Mouse (Mus musculus) MEL (cell line): ENCODE measurements around the gene Hat1. TPM values are rescaled to one million over a fixed set of nuclear protein-coding genes. Genes with fewer than 3 reads are reported as not detected.
A peak's percentile ranks its signal among the peaks of the same experiment; 100 is the strongest.

Source experiments
- DNase-seq: peaks from one replicate; pipeline ENCODE4 v3.0.0; 2011; ENCODE audit warnings: low read depth, low spot score
- H3K27ac ChIP-seq: 2 replicates; pipeline ENCODE4 v1.5.1; 2012; ENCODE audit warnings: low read depth, mild to moderate bottlenecking, control low read depth, low read length, moderate library complexity; ENCODE audit not compliant: control insufficient read depth
- H3K27me3 ChIP-seq, 2 experiments: fragments of 150-350 bp in 1 of 2; sonication (generic) in 1 of 2; 2 replicates each; pipeline ENCODE4 v1.6.1; 2012; ENCODE audit warnings: low read length in 2 of 2, mild to moderate bottlenecking in 2 of 2, improper control_type of control experiment in 1 of 2, moderate library complexity in 1 of 2; ENCODE audit not compliant: insufficient read depth in 2 of 2, control insufficient read depth in 1 of 2
- H3K36me3 ChIP-seq, 2 experiments: 2 replicates each; pipeline ENCODE4 v1.6.1; 2012 to 2014; ENCODE audit warnings: low read length in 2 of 2, improper control_type of control experiment in 1 of 2, inconsistent platforms in 1 of 2, mild to moderate bottlenecking in 1 of 2; ENCODE audit not compliant: insufficient read depth in 2 of 2, control insufficient read depth in 1 of 2
- H3K4me1 ChIP-seq, 2 experiments: fragments of 150-350 bp in 1 of 2; sonication (generic) in 1 of 2; 2 replicates each; pipeline ENCODE4 v1.6.1; 2012; ENCODE audit warnings: low read length in 2 of 2, improper control_type of control experiment in 1 of 2, mild to moderate bottlenecking in 1 of 2; ENCODE audit not compliant: insufficient read depth in 2 of 2, control insufficient read depth in 1 of 2
- H3K4me3 ChIP-seq, 2 experiments: fragments of 150-350 bp in 1 of 2; sonication (generic) in 1 of 2; 2 replicates each; pipeline ENCODE4 v1.5.1; 2012; ENCODE audit warnings: low read depth in 2 of 2, low read length in 2 of 2, mild to moderate bottlenecking in 2 of 2, moderate library complexity in 2 of 2, control low read depth in 1 of 2, improper control_type of control experiment in 1 of 2; ENCODE audit not compliant: control insufficient read depth in 1 of 2, insufficient read depth in 1 of 2
- H3K79me2 ChIP-seq: 2 replicates; pipeline ENCODE4 v1.6.1; 2012; ENCODE audit warnings: mild to moderate bottlenecking, low read length, moderate library complexity; ENCODE audit not compliant: control insufficient read depth, poor library complexity, insufficient read depth
- H3K9ac ChIP-seq: 2 replicates; pipeline ENCODE4 v1.6.1; 2012; ENCODE audit warnings: low read depth, mild to moderate bottlenecking, control low read depth, low read length, moderate library complexity; ENCODE audit not compliant: control insufficient read depth, poor library complexity, severe bottlenecking
- H3K9me3 ChIP-seq: fragments of 150-350 bp; sonication (generic); replicated peaks from 2 replicates; pipeline ENCODE4 v1.6.1; 2012; ENCODE audit warnings: mild to moderate bottlenecking, low read length, improper control_type of control experiment, moderate library complexity; ENCODE audit not compliant: insufficient read depth
- BHLHE40 ChIP-seq: IDR thresholded peaks from 2 replicates; pipeline ENCODE4 v1.6.1; 2012; ENCODE audit warnings: low read depth, mild to moderate bottlenecking, inconsistent platforms, low read length, improper control_type of control experiment, borderline replicate concordance
- CHD1 ChIP-seq: IDR thresholded peaks from 2 replicates; pipeline ENCODE4 v1.6.1; 2012; ENCODE audit warnings: low read depth, mild to moderate bottlenecking, inconsistent platforms, low read length, improper control_type of control experiment
- CTCF ChIP-seq, 3 experiments: IDR thresholded peaks in 2 of 3; conservative IDR thresholded peaks in 1 of 3; 2 replicates each; pipeline ENCODE4 v1.5.1; 2011 to 2012; ENCODE audit warnings: low read length in 3 of 3, low read depth in 2 of 3, mild to moderate bottlenecking in 2 of 3, improper control_type of control experiment in 1 of 3, inconsistent platforms in 1 of 3, mixed read lengths in 1 of 3, moderate library complexity in 1 of 3; ENCODE audit not compliant: control insufficient read depth in 1 of 3, insufficient read depth in 1 of 3, poor library complexity in 1 of 3, severe bottlenecking in 1 of 3
- EP300 ChIP-seq, 2 experiments: IDR thresholded peaks; 2 replicates each; pipeline ENCODE4 v1.6.1; 2011; ENCODE audit warnings: improper control_type of control experiment in 2 of 2, low read length in 2 of 2, low read depth in 1 of 2, mild to moderate bottlenecking in 1 of 2
- ETS1 ChIP-seq: IDR thresholded peaks from 2 replicates; pipeline ENCODE4 v1.6.1; 2012; ENCODE audit warnings: low read depth, mild to moderate bottlenecking, inconsistent platforms, low read length, improper control_type of control experiment, moderate library complexity
- GABPA ChIP-seq: IDR thresholded peaks from 2 replicates; pipeline ENCODE4 v1.6.1; 2012; ENCODE audit warnings: low read depth, mild to moderate bottlenecking, inconsistent platforms, low read length, improper control_type of control experiment, moderate library complexity
- JUND ChIP-seq: IDR thresholded peaks from 2 replicates; pipeline ENCODE4 v1.6.1; 2011; ENCODE audit warnings: low read depth, mild to moderate bottlenecking, improper control_type of control experiment, low read length
- KAT2A ChIP-seq: conservative IDR thresholded peaks from 2 replicates; pipeline ENCODE4 v1.6.1; 2012; ENCODE audit warnings: low read depth, low read length, improper control_type of control experiment, inconsistent platforms
- MAFK ChIP-seq: IDR thresholded peaks from 2 replicates; pipeline ENCODE4 v1.6.1; 2011; ENCODE audit warnings: low read depth, mild to moderate bottlenecking, low read length, improper control_type of control experiment, borderline replicate concordance
- MAX ChIP-seq: IDR thresholded peaks from 2 replicates; pipeline ENCODE4 v1.6.1; 2011; ENCODE audit warnings: low read length, improper control_type of control experiment
- POLR2AphosphoS2 ChIP-seq: IDR thresholded peaks from 2 replicates; pipeline ENCODE4 v1.6.1; 2011; ENCODE audit warnings: low read length, improper control_type of control experiment
- POLR2AphosphoS5 ChIP-seq: IDR thresholded peaks from 2 replicates; pipeline ENCODE4 v1.6.1; 2012; ENCODE audit warnings: low read depth, borderline replicate concordance, mild to moderate bottlenecking, inconsistent platforms, low read length, moderate library complexity, mixed read lengths
- RCOR1 ChIP-seq: IDR thresholded peaks from 2 replicates; pipeline ENCODE4 v1.6.1; 2012; ENCODE audit warnings: low read depth, mild to moderate bottlenecking, inconsistent platforms, low read length, improper control_type of control experiment
- SIN3A ChIP-seq: IDR thresholded peaks from 2 replicates; pipeline ENCODE4 v1.6.1; 2012; ENCODE audit warnings: low read length, improper control_type of control experiment, inconsistent platforms
- SMC3 ChIP-seq: IDR thresholded peaks from 2 replicates; pipeline ENCODE4 v1.6.1; 2011; ENCODE audit warnings: low read depth, low read length, improper control_type of control experiment
- TAL1 ChIP-seq: IDR thresholded peaks from 2 replicates; pipeline ENCODE4 v1.6.1; 2012; ENCODE audit warnings: mild to moderate bottlenecking, inconsistent platforms, low read length, moderate library complexity, mixed read lengths
- TCF12 ChIP-seq: IDR thresholded peaks from 2 replicates; pipeline ENCODE4 v1.6.1; 2014; ENCODE audit warnings: low read depth, mild to moderate bottlenecking, inconsistent platforms, low read length, improper control_type of control experiment, moderate library complexity
- USF1 ChIP-seq: IDR thresholded peaks from 2 replicates; pipeline ENCODE4 v1.6.1; 2014; ENCODE audit warnings: low read depth, mild to moderate bottlenecking, inconsistent platforms, low read length, improper control_type of control experiment, moderate library complexity
- USF2 ChIP-seq, 2 experiments: IDR thresholded peaks; 2 replicates each; pipeline ENCODE4 v1.6.1; 2011 to 2012; ENCODE audit warnings: improper control_type of control experiment in 2 of 2, low read length in 2 of 2, borderline replicate concordance in 1 of 2, inconsistent platforms in 1 of 2, low read depth in 1 of 2, mild to moderate bottlenecking in 1 of 2; ENCODE audit not compliant: insufficient read depth in 1 of 2
- ZC3H11A ChIP-seq: IDR thresholded peaks from 2 replicates; pipeline ENCODE4 v1.6.1; 2012; ENCODE audit warnings: low read depth, mild to moderate bottlenecking, inconsistent platforms, low read length, improper control_type of control experiment
- polyA plus RNA-seq, 2 experiments: library from polyadenylated mRNA; stranded (reverse) in 1 of 2; unstranded in 1 of 2; fragments of >175 nt in 1 of 2; fragments of >200 nt in 1 of 2; gene quantifications; 2 replicates each; pipeline versions ENCODE4 v1.2.1 to v1.2.4; 2012; ENCODE audit warnings: low replicate concordance in 2 of 2, low read depth in 1 of 2; ENCODE audit not compliant: insufficient read length in 2 of 2, insufficient read depth in 1 of 2, missing spikeins in 1 of 2
- total RNA-seq: library from RNA; depleted of rRNA; stranded (reverse); fragments of 300-350 nt; gene quantifications from 2 replicates; pipeline ENCODE4 v1.2.3, GENCODE M21; 2012

Hat1 gene
- total and polyA plus RNA-seq, 3 experiments = 167 TPM; not detected in 1

DNA sequence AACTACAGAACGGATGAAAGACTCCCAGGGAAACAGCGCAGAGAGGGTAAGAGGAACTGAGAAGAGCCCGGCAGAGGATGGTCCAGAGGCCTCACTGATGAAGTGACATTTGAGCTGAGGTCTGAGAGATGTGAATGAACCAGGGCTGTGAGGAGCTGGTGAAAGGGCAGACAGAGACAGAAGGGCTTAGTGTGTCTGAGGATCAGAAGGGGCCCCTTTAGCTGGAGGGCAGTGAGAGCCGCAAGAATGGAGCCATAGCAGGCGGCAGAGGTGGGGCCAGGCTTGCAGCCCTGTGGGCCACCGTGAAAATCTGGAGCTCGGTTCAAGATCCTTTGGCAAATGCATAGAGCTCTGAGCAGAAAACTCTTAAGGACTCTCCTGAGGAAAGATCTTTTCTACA, 91.2 kb downstream of the Hat1 start:
- no peak for DNase-seq
- Histone ChIP-seq H3K27ac (no peak overlapping the region), H3K27me3 (no peaks in the 10 kb centered on the region), H3K79me2 (no peaks in the 10 kb centered on the region), H3K9ac (no peak overlapping the region), H3K36me3 (peaks cover 0 to 6% of the 10 kb centered on the region in 2 experiments; a peak in 2 of 4 replicates), H3K9me3 (no peaks in the 10 kb centered on the region)
- no peak for TF ChIP-seq ZC3H11A
- TF ChIP-seq USF2 (IDR thresholded peaks at IDR 0.05; ENCODE audit: borderline replicate concordance in 1 of 2, insufficient read depth in 1 of 2, low read depth in 1 of 2, low read length in 2 of 2) = no peak
- TF ChIP-seq CTCF (IDR thresholded peaks at IDR 0.05 in 2 of 3, conservative IDR thresholded peaks at IDR 0.05 in 1 of 3; ENCODE audit: control insufficient read depth in 1 of 3, insufficient read depth in 1 of 3, low read depth in 2 of 3, low read length in 3 of 3, poor library complexity in 1 of 3, severe bottlenecking in 1 of 3) = no peak
- no peak for TF ChIP-seq POLR2AphosphoS2
- TF ChIP-seq MAX = no peak
- TF ChIP-seq CHD1 = no peak
- no peak for TF ChIP-seq JUND
- TF ChIP-seq USF1 = no peak
- TF ChIP-seq POLR2AphosphoS5 = no peak
- TF ChIP-seq EP300 (IDR thresholded peaks at IDR 0.05; ENCODE audit: low read depth in 1 of 2, low read length in 2 of 2) = no peak
- no peak for TF ChIP-seq TAL1
- no peak for TF ChIP-seq KAT2A
- TF ChIP-seq TCF12 = no peak
- TF ChIP-seq, all 39 proteins: peak for 0
- no peak overlapping the region for H3K4me3 ChIP-seq
- peaks cover 0 to 7% of the 10 kb centered on the region in 2 experiments; a peak in 3 of 4 replicates for H3K4me1 ChIP-seq

- H3K9ac ChIP-seq = no peak overlapping the region
- peak; percentile 85 for DNase-seq
- no peaks in the 10 kb centered on the region for H3K9me3 ChIP-seq
- peaks cover 0 to 7% of the 10 kb centered on the region in 2 experiments; a peak in 3 of 4 replicates for H3K4me1 ChIP-seq
- TF ChIP-seq ETS1 = peak; percentile 62; the same call in 1 of the 2 replicates
- peak; percentile 91 for TF ChIP-seq MAX
- peak; percentile 45; the same call in 1 of the 2 replicates for TF ChIP-seq BHLHE40
- peak; percentile 35; the same call in 1 of the 2 replicates for TF ChIP-seq GABPA
- TF ChIP-seq ZC3H11A = no peak
- TF ChIP-seq JUND = no peak
- no peak for TF ChIP-seq TCF12
- TF ChIP-seq MAFK = peak; percentile 95
- TF ChIP-seq SIN3A = no peak
- no peak for TF ChIP-seq KAT2A
- TF ChIP-seq RCOR1 = peak; percentile 98
- peak; percentile 26 to 34; a peak in 2 of 4 replicates for TF ChIP-seq EP300 (IDR thresholded peaks at IDR 0.05; ENCODE audit: low read depth in 1 of 2, low read length in 2 of 2)
- no peak for TF ChIP-seq SMC3
- H3K4me3 ChIP-seq = no peak overlapping the region
- no peaks in the 10 kb centered on the region for H3K79me2 ChIP-seq
- H3K27me3 ChIP-seq = no peaks in the 10 kb centered on the region
- H3K36me3 ChIP-seq = peaks cover 0 to 6% of the 10 kb centered on the region in 2 experiments; a peak in 2 of 4 replicates
- H3K27ac ChIP-seq = no peak overlapping the region
Observed at GRCm38 (mm10) chr2:71481825-71482224, 93.1 kb downstream of the Hat1 start.
